Mouse (Mus musculus) liver, adult 2 months (tissue): ENCODE measurements around the gene Kcnk7. TPM values are rescaled to one million over a fixed set of nuclear protein-coding genes. Genes with fewer than 3 reads are reported as not detected.
A peak's percentile ranks its signal among the peaks of the same experiment; 100 is the strongest.

ENCODE experiments used
- DNase-seq: peaks from one replicate; pipeline ENCODE4 v3.0.0-alpha.2; 2011; ENCODE audit warnings: low read depth, low spot score; ENCODE audit errors: extremely low read depth
- H3K27ac ChIP-seq: fragments of 200-500 bp; replicated peaks from 2 replicates; pipeline ENCODE4 v1.5.1; 2012; ENCODE audit warnings: low read depth, mild to moderate bottlenecking, control low read depth, inconsistent platforms, low read length; ENCODE audit not compliant: insufficient read depth
- H3K27me3 ChIP-seq: fragments of 200-500 bp; 2 replicates; pipeline ENCODE4 v1.6.1; 2012; ENCODE audit warnings: mild to moderate bottlenecking, moderate library complexity, low read length, inconsistent platforms; ENCODE audit not compliant: control insufficient read depth, insufficient read depth
- H3K36me3 ChIP-seq: fragments of 200-500 bp; 2 replicates; pipeline ENCODE4 v1.6.1; 2012; ENCODE audit warnings: low read length, inconsistent platforms; ENCODE audit not compliant: control insufficient read depth, insufficient read depth
- H3K4me1 ChIP-seq: fragments of 200-500 bp; 2 replicates; pipeline ENCODE4 v1.6.1; 2011; ENCODE audit warnings: low read length; ENCODE audit not compliant: control insufficient read depth, insufficient read depth
- H3K4me3 ChIP-seq: fragments of 200-500 bp; 2 replicates; pipeline ENCODE4 v1.5.1; 2011; ENCODE audit warnings: low read depth, mild to moderate bottlenecking, control low read depth, low read length, moderate library complexity; ENCODE audit not compliant: insufficient read depth
- H3K79me2 ChIP-seq: fragments of 200-500 bp; 2 replicates; pipeline ENCODE4 v1.6.1; 2012; ENCODE audit warnings: inconsistent platforms, mild to moderate bottlenecking, low read length, moderate library complexity; ENCODE audit not compliant: control insufficient read depth, insufficient read depth
- H3K9ac ChIP-seq: fragments of 200-500 bp; 2 replicates; pipeline ENCODE4 v1.6.1; 2012; ENCODE audit warnings: low read depth, mild to moderate bottlenecking, control low read depth, inconsistent platforms, low read length
- CTCF ChIP-seq: fragments of 200-500 bp; IDR thresholded peaks from 2 replicates; pipeline ENCODE4 v1.5.1; 2011; ENCODE audit warnings: low read depth, low read length, control low read depth
- POLR2A ChIP-seq: fragments of 200-500 bp; IDR thresholded peaks from 2 replicates; pipeline ENCODE4 v1.6.1; 2011; ENCODE audit warnings: low read length, control low read depth; ENCODE audit not compliant: insufficient read depth; ENCODE audit errors: extremely low read depth
- WGBS: fragments of 180-500 bp; shearing (Covaris S2); methylation state at CpG from one replicate; pipeline ENCODE4 v1.1.7; 2018; 5-methylcytosine and 5-hydroxymethylcytosine counted together
- polyA plus RNA-seq: library from polyadenylated mRNA; depleted of rRNA; stranded (reverse); fragments of >200 nt; gene quantifications from 2 replicates; pipeline ENCODE4 v1.2.3, GENCODE M21; 2012
- total RNA-seq: library from RNA; depleted of rRNA; stranded (reverse); fragments of >200 nt; gene quantifications from 2 replicates; pipeline ENCODE4 v1.2.3, GENCODE M21; 2014

Kcnk7 gene
- total and polyA plus RNA-seq, 2 experiments, result not detected

- Histone ChIP-seq H3K36me3 (no peaks in the 10 kb centered on the region; the same call in 1 of the 2 replicates), H3K4me1 (peaks cover 22% of the 10 kb centered on the region), H3K4me3 (peak within 1 kb of the TSS; percentile 89), H3K9ac (peak within 1 kb of the TSS; percentile 85), H3K27ac (peak within 1 kb of the TSS; percentile 90), H3K27me3 (no peaks in the 10 kb centered on the region), H3K79me2 (peaks cover 23% of the 10 kb centered on the region)
- peak; percentile 99 for DNase-seq
- 0 out of 2 replicates have a peak, but pooled peaks have one; percentile 30 for TF ChIP-seq POLR2A
- no peak for TF ChIP-seq CTCF
- under 1% methylated on average over 69 of the region's 69 CpGs for WGBS
Measured at GRCm38 (mm10) chr19:5688200-5689087, 15.7 kb upstream of the Kcnk7 start, which contains the start of the genes Map3k11 and Pcnx3. Gene Map3k11, plus strand, starts transcription at chr19:5688742. Gene Pcnx3, minus strand, starts transcription at chr19:5688908.

GRCm38 (mm10) chr19:5689088-5689428, 15.1 kb upstream of the Kcnk7 start:
- TF ChIP-seq POLR2A (no peak), CTCF (no peak)
- Histone ChIP-seq H3K4me1 (peaks cover 22% of the 10 kb centered on the region), H3K4me3 (peak overlapping the region; percentile 89), H3K79me2 (peaks cover 23% of the 10 kb centered on the region), H3K36me3 (no peaks in the 10 kb centered on the region; the same call in 1 of the 2 replicates), H3K9ac (peak overlapping the region; percentile 74), H3K27ac (peak overlapping the region; percentile 90), H3K27me3 (no peaks in the 10 kb centered on the region)
- 1% methylated on average over 7 of the region's 7 CpGs for WGBS
- DNase-seq, result no peak

GRCm38 (mm10) chr19:5689565-5690342, 14.4 kb upstream of the Kcnk7 start:
- peak; percentile 90 for DNase-seq
- no peaks in the 10 kb centered on the region for H3K27me3 ChIP-seq
- H3K9ac ChIP-seq, result peak overlapping the region; percentile 85
- 2% methylated on average over 42 of the region's 42 CpGs for WGBS
- peak; percentile 79; the same call in 1 of the 2 replicates for TF ChIP-seq POLR2A
- 0 out of 2 replicates have a peak, but pooled peaks have one; percentile 0 for TF ChIP-seq CTCF
- peaks cover 22% of the 10 kb centered on the region for H3K4me1 ChIP-seq
- H3K27ac ChIP-seq, result peak overlapping the region; percentile 90
- peak overlapping the region; percentile 89 for H3K4me3 ChIP-seq
- H3K79me2 ChIP-seq, result peaks cover 23% of the 10 kb centered on the region
- no peaks in the 10 kb centered on the region; the same call in 1 of the 2 replicates for H3K36me3 ChIP-seq

GRCm38 (mm10) chr19:5690343-5690735, 13.8 kb upstream of the Kcnk7 start:
- H3K4me1 ChIP-seq, result peaks cover 22% of the 10 kb centered on the region
- peak overlapping the region; percentile 89 for H3K4me3 ChIP-seq
- WGBS, result 15% methylated on average over 15 of the region's 15 CpGs
- H3K9ac ChIP-seq, result peak overlapping the region; percentile 85
- no peaks in the 10 kb centered on the region for H3K27me3 ChIP-seq
- peaks cover 23% of the 10 kb centered on the region for H3K79me2 ChIP-seq
- peaks cover 3% of the 10 kb centered on the region for H3K36me3 ChIP-seq
- H3K27ac ChIP-seq, result no peak overlapping the region; the same call in 1 of the 2 replicates
- TF ChIP-seq POLR2A (no peak), CTCF (no peak)
- DNase-seq, result no peak

GRCm38 (mm10) chr19:5691601-5692000, 12.6 kb upstream of the Kcnk7 start:
- peaks cover 13% of the 10 kb centered on the region for H3K36me3 ChIP-seq
- peak overlapping the region; percentile 85 for H3K9ac ChIP-seq
- H3K4me1 ChIP-seq, result peaks cover 22% of the 10 kb centered on the region
- H3K27ac ChIP-seq, result peak overlapping the region; percentile 73
- peaks cover 23% of the 10 kb centered on the region for H3K79me2 ChIP-seq
- WGBS, result 45% methylated on average over 5 of the region's 5 CpGs
- H3K4me3 ChIP-seq, result peak overlapping the region; percentile 50
- H3K27me3 ChIP-seq, result no peaks in the 10 kb centered on the region
- DNase-seq, result no peak
- TF ChIP-seq POLR2A (no peak), CTCF (no peak)
